Mouse (Mus musculus) brain, embryonic 18.5 days (tissue): Measurements from ENCODE around the gene Tpm4.
A peak's percentile ranks its signal among the peaks of the same experiment; 100 is the strongest.

ENCODE experiments used
- DNase-seq: peaks from one replicate; pipeline ENCODE4 v3.0.0-alpha.2; 2012; ENCODE audit warnings: low read depth, low spot score

The Tpm4 gene

GRCm38 (mm10) chr8:72138456-72138855 lies 3.7 kb downstream of the Tpm4 start:
- no peak for DNase-seq

GRCm38 (mm10) chr8:72143256-72143824 lies 8.6 kb downstream of the Tpm4 start:
- no peak for DNase-seq

- DNase-seq = no peak
Observed at GRCm38 (mm10) chr8:72144345-72144975, 9.7 kb downstream of the Tpm4 start.

GRCm38 (mm10) chr8:72145511-72145910 lies 10.7 kb downstream of the Tpm4 start:
- DNase-seq = no peak

GRCm38 (mm10) chr8:72146056-72146455 lies 11.3 kb downstream of the Tpm4 start:
- no peak for DNase-seq

GRCm38 (mm10) chr8:72146556-72146955 lies 11.8 kb downstream of the Tpm4 start:
- DNase-seq = no peak

GRCm38 (mm10) chr8:72147266-72147665 lies 12.5 kb downstream of the Tpm4 start:
- DNase-seq = no peak

GRCm38 (mm10) chr8:72149056-72149455 lies 14.3 kb downstream of the Tpm4 start:
- DNase-seq = no peak

GRCm38 (mm10) chr8:72151418-72152078 lies 16.8 kb downstream of the Tpm4 start:
- DNase-seq = no peak

GRCm38 (mm10) chr8:72153382-72153781 lies 18.6 kb downstream of the Tpm4 start:
- no peak for DNase-seq

- DNase-seq = no peak
Observed at GRCm38 (mm10) chr8:72158096-72158495, 23.3 kb downstream of the Tpm4 start.

GRCm38 (mm10) chr8:72158726-72159125 lies 24.0 kb downstream of the Tpm4 start:
- no peak for DNase-seq

- DNase-seq = no peak
Observed at GRCm38 (mm10) chr8:72160007-72160406, 25.2 kb downstream of the Tpm4 start.

GRCm38 (mm10) chr8:72160707-72161697 lies 26.2 kb downstream of the Tpm4 start, which contains the start of gene Rab8a:
Gene Rab8a, plus strand, starts transcription at chr8:72161200.
- peak; percentile 100 for DNase-seq

- no peak for DNase-seq
Observed at GRCm38 (mm10) chr8:72162821-72163220, 28.0 kb downstream of the Tpm4 start.

GRCm38 (mm10) chr8:72169098-72169668 lies 34.4 kb downstream of the Tpm4 start:
- DNase-seq = no peak

GRCm38 (mm10) chr8:72169681-72170249 lies 35.0 kb downstream of the Tpm4 start:
- DNase-seq = no peak

GRCm38 (mm10) chr8:72177346-72177925 lies 42.7 kb downstream of the Tpm4 start:
- DNase-seq = no peak

GRCm38 (mm10) chr8:72183554-72184202 lies 48.9 kb downstream of the Tpm4 start:
- DNase-seq = no peak

- no peak for DNase-seq
Observed at GRCm38 (mm10) chr8:72187793-72188331, 53.1 kb downstream of the Tpm4 start.
